In genomic region chr2:143545299-143545751, GRCm38 (mm10) we compare ENCODE assay signal across 9 mouse cellular contexts. TPM values are rescaled to one million over a fixed set of nuclear protein-coding genes. Genes with fewer than 3 reads are reported as not detected.
DNase-seq lines count a peak whose midpoint lies in the region; ATAC-seq lines count a peak whose summit lies in the region.
"Had no signal": no experiment of that assay in that cellular context is flagged by ENCODE, and none has a peak within 500 bp of the region (broad histone marks: within the 10 kb centered on the region; RNA-seq: fewer than 3 reads in every experiment).

No protein-coding gene starts in this region.

- 1% methylated on average over 7 of the region's 7 CpGs for WGBS in kidney, embryonic 14.5 days
- WGBS in limb, embryonic 13.5 days = under 1% methylated on average over 7 of the region's 7 CpGs

- ATAC-seq in kidney, embryonic 14.5 days (ENCODE audit: low FRiP score, low TSS enrichment) = no peak
- peak; percentile 15; the same call in 1 of the 2 replicates for ATAC-seq in limb, embryonic 13.5 days (ENCODE audit: low FRiP score, low read depth)

- no peaks in the 10 kb centered on the region for H3K9me3 ChIP-seq in kidney, embryonic 14.5 days (ENCODE audit: control insufficient read depth, low read length)
- H3K9me3 ChIP-seq in limb, embryonic 13.5 days = no peaks in the 10 kb centered on the region

- peak overlapping the region; percentile 81 for H3K4me2 ChIP-seq in kidney, embryonic 14.5 days (replicated peaks; ENCODE audit: low read depth, low read length)
- H3K4me2 ChIP-seq in limb, embryonic 13.5 days (replicated peaks) = peak overlapping the region; percentile 81

- H3K4me1 ChIP-seq in kidney, embryonic 14.5 days (ENCODE audit: control insufficient read depth, insufficient read depth, low read length) = peaks cover 4% of the 10 kb centered on the region; the same call in 1 of the 2 replicates
- H3K4me1 ChIP-seq in limb, embryonic 13.5 days = peaks cover 14% of the 10 kb centered on the region

- H3K36me3 ChIP-seq in kidney, embryonic 14.5 days (ENCODE audit: control insufficient read depth, insufficient read depth, low read length) = no peaks in the 10 kb centered on the region
- no peaks in the 10 kb centered on the region for H3K36me3 ChIP-seq in limb, embryonic 13.5 days

- H3K27me3 ChIP-seq in kidney, embryonic 14.5 days (ENCODE audit: control insufficient read depth, insufficient read depth, low read length) = peaks cover 46% of the 10 kb centered on the region
- peaks cover 68% of the 10 kb centered on the region for H3K27me3 ChIP-seq in limb, embryonic 13.5 days

- H3K4me3 ChIP-seq in kidney, embryonic 14.5 days (ENCODE audit: low read length) = peak overlapping the region; percentile 48
- peak overlapping the region; percentile 54 for H3K4me3 ChIP-seq in limb, embryonic 13.5 days

- no peak for DNase-seq in kidney, postnatal 36 days
- DNase-seq in cerebellum, adult 9-10 months = peak; percentile 74
- DNase-seq in frontal cortex, adult 2 months (ENCODE audit: extremely low spot score in 1 of 2, low spot score in 1 of 2) = peak; percentile 25 to 33
- peak; percentile 16 for DNase-seq in right cerebral cortex, postnatal 14 days
- DNase-seq in thymus, postnatal 36 days = no peak
- DNase-seq in urinary bladder, postnatal 14 days (ENCODE audit: low spot score) = no peak

- no peak overlapping the region for H3K27ac ChIP-seq in kidney, embryonic 14.5 days (ENCODE audit: low read depth, low read length)
- H3K27ac ChIP-seq in limb, embryonic 13.5 days = no peak overlapping the region

- H3K9ac ChIP-seq in kidney, embryonic 14.5 days (ENCODE audit: low read depth, low read length) = peak overlapping the region; percentile 40; the same call in 1 of the 2 replicates
- peak overlapping the region; percentile 53; the same call in 1 of the 2 replicates for H3K9ac ChIP-seq in limb, embryonic 13.5 days

RNA-seq across cellular contexts. Expression of gene Pcsk2, which starts 0.6 kb away (rescaled TPM):
- polyA plus RNA-seq in kidney, embryonic 14.5 days (2014; fragmentation: Nextera tagmentation; extraction: Ambion mirVana) = 1.7 and 2.0 TPM in 2 replicates
- 130 and 133 TPM in 2 replicates for polyA plus RNA-seq in frontal cortex, adult 2 months (2012; rRNA removed)
- 0.59 and 0.73 TPM in 2 replicates for polyA plus RNA-seq in limb, embryonic 13.5 days (2015; fragmentation: Nextera tagmentation; extraction: Ambion mirVana)
- polyA plus RNA-seq: liver, adult 2 months had no signal

Comparison
In these comparisons a context has a peak if more than half of its experiments do, and no peak if none do; other contexts are left out.
1. DNase-seq: peak in cerebellum, adult 9-10 months (single experiment), frontal cortex, adult 2 months (2 of 2) and right cerebral cortex, postnatal 14 days (single experiment); none in kidney, postnatal 36 days (0 of 2), thymus, postnatal 36 days (0 of 2) and urinary bladder, postnatal 14 days (single experiment).
2. RNA of gene Pcsk2, which starts 0.6 kb away (polyA plus RNA-seq): 130 to 133 TPM in frontal cortex, adult 2 months; 1.7 to 2.0 TPM in kidney, embryonic 14.5 days and 0.59 to 0.73 TPM in limb, embryonic 13.5 days; every median in the first group is over 10 times any median in the second.